Mouse (Mus musculus) intestine, embryonic 15.5 days (tissue): ENCODE data around the gene Lcor. TPM values are rescaled to one million over a fixed set of nuclear protein-coding genes. Genes with fewer than 3 reads are reported as not detected.

Source experiments
- ATAC-seq: fragments of 200-750 bp; cut with Nextera tagmentation; 2 replicates; pipeline ENCODE4 v1.8.0; 2017; ENCODE audit warnings: moderate TSS enrichment, moderate library complexity
- H3K27ac ChIP-seq: fragments of 300-500 bp; sonication (generic); 2 replicates; pipeline ENCODE4 v1.5.1; 2015; ENCODE audit warnings: mild to moderate bottlenecking, inconsistent platforms
- H3K27me3 ChIP-seq: fragments of 300-500 bp; sonication (generic); replicated peaks from 2 replicates; pipeline ENCODE4 v1.6.1; 2015; ENCODE audit warnings: inconsistent platforms
- H3K36me3 ChIP-seq: fragments of 300-500 bp; sonication (generic); 2 replicates; pipeline ENCODE4 v1.6.1; 2015; ENCODE audit warnings: inconsistent platforms
- H3K4me1 ChIP-seq: fragments of 300-500 bp; sonication (generic); replicated peaks from 2 replicates; pipeline ENCODE4 v1.6.1; 2015; ENCODE audit warnings: inconsistent platforms
- H3K4me2 ChIP-seq: fragments of 300-500 bp; sonication (generic); replicated peaks from 2 replicates; pipeline ENCODE4 v1.6.1; 2015; ENCODE audit warnings: mild to moderate bottlenecking, inconsistent platforms
- H3K4me3 ChIP-seq: fragments of 300-500 bp; sonication (generic); replicated peaks from 2 replicates; pipeline ENCODE4 v1.5.1; 2015; ENCODE audit warnings: inconsistent platforms
- H3K9ac ChIP-seq: fragments of 300-500 bp; sonication (generic); 2 replicates; pipeline ENCODE4 v1.6.1; 2015; ENCODE audit warnings: inconsistent platforms
- H3K9me3 ChIP-seq: fragments of 300-500 bp; sonication (generic); 2 replicates; pipeline ENCODE4 v1.6.1; 2016; ENCODE audit warnings: inconsistent platforms
- WGBS: fragments of 180-500 bp; shearing (Covaris S2); methylation state at CpG from one replicate; pipeline ENCODE4 v1.1.7; 2015; 5-methylcytosine and 5-hydroxymethylcytosine counted together
- polyA plus RNA-seq: library from polyadenylated mRNA; unstranded; fragments of >200 nt; fragmentation: Nextera tagmentation; extraction: Ambion mirVana; gene quantifications from 2 replicates; pipeline ENCODE4 v1.2.1, GENCODE M21; 2015

The Lcor gene
- polyA plus RNA-seq, 1 experiment from 2014 or later, result 30.3 TPM

GRCm38 (mm10) chr19:41523798-41524563 is 41.5 kb downstream of the Lcor start:
- Histone ChIP-seq H3K4me3 (no peak overlapping the region), H3K4me2 (no peak overlapping the region), H3K27me3 (no peaks in the 10 kb centered on the region), H3K27ac (no peak overlapping the region), H3K4me1 (no peaks in the 10 kb centered on the region), H3K36me3 (no peaks in the 10 kb centered on the region), H3K9me3 (no peaks in the 10 kb centered on the region), H3K9ac (no peak overlapping the region)
- WGBS, result 63% methylated on average over 3 of the region's 3 CpGs
- no peak for ATAC-seq

- no peak overlapping the region for H3K4me2 ChIP-seq
- no peak overlapping the region for H3K27ac ChIP-seq
- no peaks in the 10 kb centered on the region for H3K36me3 ChIP-seq
- no peak overlapping the region for H3K4me3 ChIP-seq
- ATAC-seq, result no peak
- no peak overlapping the region for H3K9ac ChIP-seq
- no peaks in the 10 kb centered on the region for H3K4me1 ChIP-seq
- no peaks in the 10 kb centered on the region for H3K9me3 ChIP-seq
- no peaks in the 10 kb centered on the region for H3K27me3 ChIP-seq
- 88% methylated on average over 3 of the region's 3 CpGs for WGBS
Measured at GRCm38 (mm10) chr19:41529169-41529568, 46.7 kb downstream of the Lcor start.

DNA sequence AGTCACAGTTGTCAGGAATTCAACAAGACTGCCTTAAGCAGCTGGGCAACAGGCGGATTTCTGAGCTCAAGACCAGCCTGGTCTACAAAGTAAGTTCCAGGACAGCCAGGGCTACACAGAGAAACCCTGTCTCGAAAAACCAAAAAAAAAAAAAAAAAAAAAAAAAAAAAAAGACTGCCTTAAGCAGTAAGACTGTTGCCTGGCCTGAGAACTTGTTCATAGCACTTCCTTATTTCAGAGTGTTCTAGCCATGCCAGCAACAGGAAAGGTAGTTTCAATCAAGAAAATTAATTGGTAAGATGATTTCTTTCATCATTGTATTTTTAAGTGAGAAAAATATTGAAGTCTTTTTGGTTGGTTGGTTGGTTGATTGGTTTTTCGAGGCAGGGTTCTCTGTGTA is 51.6 kb downstream of the Lcor start:
- no peaks in the 10 kb centered on the region for H3K4me1 ChIP-seq
- no peak overlapping the region for H3K9ac ChIP-seq
- WGBS, result 92% methylated on average over 3 of the region's 3 CpGs
- no peaks in the 10 kb centered on the region for H3K9me3 ChIP-seq
- no peak overlapping the region for H3K27ac ChIP-seq
- ATAC-seq, result no peak
- no peak overlapping the region for H3K4me3 ChIP-seq
- no peaks in the 10 kb centered on the region for H3K36me3 ChIP-seq
- no peak overlapping the region for H3K4me2 ChIP-seq
- no peaks in the 10 kb centered on the region for H3K27me3 ChIP-seq

GRCm38 (mm10) chr19:41556981-41557380 is 74.5 kb downstream of the Lcor start:
- Histone ChIP-seq H3K4me2 (no peak overlapping the region), H3K27ac (no peak overlapping the region), H3K9ac (no peak overlapping the region), H3K4me1 (0 out of 2 replicates have a peak, but pooled peaks cover 2% of the 10 kb centered on the region), H3K4me3 (no peak overlapping the region), H3K36me3 (peaks cover 7% of the 10 kb centered on the region; the same call in 1 of the 2 replicates), H3K9me3 (no peaks in the 10 kb centered on the region), H3K27me3 (no peaks in the 10 kb centered on the region)
- no peak for ATAC-seq
- WGBS, result 82% methylated on average over 4 of the region's 4 CpGs

DNA sequence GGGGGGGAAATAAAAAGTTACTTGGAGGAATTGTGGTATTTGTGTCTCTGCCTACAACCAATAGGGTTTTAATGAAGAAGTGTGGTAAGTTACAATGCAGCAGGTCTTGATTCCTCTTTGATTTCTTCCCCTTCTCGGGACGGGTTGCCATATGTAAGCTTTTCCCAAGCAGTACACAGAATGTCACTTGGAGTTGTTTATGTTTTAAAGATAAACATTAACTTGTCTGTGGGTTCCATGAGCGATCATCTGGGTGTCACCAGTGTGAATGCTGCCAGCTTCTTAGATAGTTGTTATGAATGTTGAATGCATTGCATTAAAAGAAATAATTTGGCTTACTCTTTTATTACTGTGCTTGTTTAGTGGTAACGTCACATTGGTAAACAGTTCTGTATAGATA is 75.1 kb downstream of the Lcor start:
- ATAC-seq, result no peak
- Histone ChIP-seq H3K4me3 (no peak overlapping the region), H3K27ac (no peak overlapping the region), H3K9me3 (no peaks in the 10 kb centered on the region), H3K27me3 (no peaks in the 10 kb centered on the region), H3K36me3 (peaks cover 5% of the 10 kb centered on the region; the same call in 1 of the 2 replicates), H3K9ac (no peak overlapping the region), H3K4me1 (0 out of 2 replicates have a peak, but pooled peaks cover 2% of the 10 kb centered on the region), H3K4me2 (no peak overlapping the region)
- WGBS, result 60% methylated on average over 4 of the region's 4 CpGs

- no peak overlapping the region for H3K4me2 ChIP-seq
- H3K4me1 ChIP-seq, result 0 out of 2 replicates have a peak, but pooled peaks cover 2% of the 10 kb centered on the region
- H3K27me3 ChIP-seq, result no peaks in the 10 kb centered on the region
- ATAC-seq, result no peak
- H3K36me3 ChIP-seq, result peaks cover 3% of the 10 kb centered on the region; the same call in 1 of the 2 replicates
- H3K27ac ChIP-seq, result no peak overlapping the region
- WGBS, result 88% methylated on average over 9 of the region's 9 CpGs
- H3K9me3 ChIP-seq, result no peaks in the 10 kb centered on the region
- H3K4me3 ChIP-seq, result no peak overlapping the region
- H3K9ac ChIP-seq, result no peak overlapping the region
Measured at GRCm38 (mm10) chr19:41558891-41559486, 76.6 kb downstream of the Lcor start.

DNA sequence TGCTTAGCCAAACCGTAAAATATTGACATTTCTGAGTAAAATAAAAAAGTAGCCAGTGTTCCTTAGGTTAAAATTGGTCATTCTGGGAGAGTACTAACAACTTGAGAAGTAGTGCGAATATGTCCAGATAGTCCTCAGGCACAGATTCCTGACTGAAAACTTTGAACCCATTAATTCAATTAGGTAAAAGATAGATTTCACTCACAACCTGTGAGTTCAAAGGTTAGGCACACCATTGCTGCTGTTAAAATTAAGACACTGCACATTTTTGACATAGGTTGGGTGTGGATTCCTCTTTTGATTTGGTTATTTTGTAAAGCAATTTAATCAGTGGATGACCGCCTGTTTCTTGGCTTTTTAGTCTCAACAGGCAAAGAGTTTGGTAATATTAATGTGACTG is 78.4 kb downstream of the Lcor start:
- Histone ChIP-seq H3K9ac (no peak overlapping the region), H3K4me1 (0 out of 2 replicates have a peak, but pooled peaks cover 2% of the 10 kb centered on the region), H3K27me3 (no peaks in the 10 kb centered on the region), H3K9me3 (no peaks in the 10 kb centered on the region), H3K4me2 (no peak overlapping the region), H3K36me3 (peaks cover 3% of the 10 kb centered on the region; the same call in 1 of the 2 replicates), H3K27ac (no peak overlapping the region), H3K4me3 (no peak overlapping the region)
- WGBS, result 84% methylated on average over 3 of the region's 3 CpGs
- no peak for ATAC-seq

GRCm38 (mm10) chr19:41568791-41569190 is 86.4 kb downstream of the Lcor start:
- Histone ChIP-seq H3K27me3 (no peaks in the 10 kb centered on the region), H3K27ac (no peak overlapping the region), H3K9ac (no peak overlapping the region), H3K9me3 (no peaks in the 10 kb centered on the region), H3K36me3 (no peaks in the 10 kb centered on the region), H3K4me3 (no peak overlapping the region), H3K4me1 (no peaks in the 10 kb centered on the region), H3K4me2 (no peak overlapping the region)
- no peak for ATAC-seq
- WGBS, result 45% methylated on average over 2 of the region's 2 CpGs

DNA sequence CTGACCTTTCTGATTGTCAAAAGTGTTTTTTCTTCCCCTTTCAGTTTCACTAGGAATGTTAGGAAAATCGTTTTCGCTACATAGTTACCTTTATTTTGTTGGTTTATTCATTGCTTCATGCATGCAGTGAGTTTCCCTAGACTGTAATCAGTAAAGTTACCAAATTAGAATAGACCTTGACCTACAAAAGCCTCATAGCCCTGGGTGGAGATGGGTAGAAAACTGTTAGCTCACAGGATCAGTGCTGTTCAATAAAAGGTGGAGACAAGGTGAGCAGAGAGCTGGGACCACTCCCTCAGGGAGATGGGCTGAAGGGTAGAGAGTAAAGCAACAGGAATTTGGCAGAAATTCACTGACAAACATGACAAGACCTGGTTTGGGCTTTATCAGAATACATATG is 91.3 kb downstream of the Lcor start:
- Histone ChIP-seq H3K4me3 (no peak overlapping the region), H3K27me3 (no peaks in the 10 kb centered on the region), H3K9me3 (no peaks in the 10 kb centered on the region), H3K4me1 (no peaks in the 10 kb centered on the region), H3K4me2 (no peak overlapping the region), H3K9ac (no peak overlapping the region), H3K36me3 (no peaks in the 10 kb centered on the region), H3K27ac (no peak overlapping the region)
- 79% methylated on average over 2 of the region's 2 CpGs for WGBS
- no peak for ATAC-seq

DNA sequence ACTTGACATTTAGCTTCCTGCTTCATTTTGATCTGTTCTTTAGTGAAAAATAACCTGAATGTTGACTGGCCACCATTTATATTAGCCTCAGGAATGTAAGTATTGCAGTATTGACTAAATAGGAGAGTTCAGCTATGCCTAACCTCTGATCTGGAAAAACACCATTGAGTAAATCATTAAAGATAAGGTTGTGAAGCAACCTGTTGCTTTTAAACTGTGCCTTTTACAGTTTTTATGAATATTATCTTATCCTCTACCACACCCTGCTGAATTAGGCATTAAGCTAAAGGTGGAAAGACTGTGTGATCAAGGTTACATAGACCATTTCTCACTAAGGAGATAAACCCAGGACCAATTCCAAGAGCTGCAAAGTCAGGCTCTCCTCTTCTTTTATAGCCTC is 95.1 kb downstream of the Lcor start:
- H3K9me3 ChIP-seq, result no peaks in the 10 kb centered on the region
- H3K36me3 ChIP-seq, result peaks cover 4% of the 10 kb centered on the region
- no peaks in the 10 kb centered on the region for H3K27me3 ChIP-seq
- no peak overlapping the region for H3K9ac ChIP-seq
- H3K27ac ChIP-seq, result peak overlapping the region; percentile 54; the same call in 1 of the 2 replicates
- 0 out of 2 replicates have a peak overlapping the region, but pooled peaks have one; percentile 22 for H3K4me2 ChIP-seq
- no peaks in the 10 kb centered on the region; the same call in 1 of the 2 replicates for H3K4me1 ChIP-seq
- ATAC-seq, result peak; percentile 89
- H3K4me3 ChIP-seq, result no peak overlapping the region

DNA sequence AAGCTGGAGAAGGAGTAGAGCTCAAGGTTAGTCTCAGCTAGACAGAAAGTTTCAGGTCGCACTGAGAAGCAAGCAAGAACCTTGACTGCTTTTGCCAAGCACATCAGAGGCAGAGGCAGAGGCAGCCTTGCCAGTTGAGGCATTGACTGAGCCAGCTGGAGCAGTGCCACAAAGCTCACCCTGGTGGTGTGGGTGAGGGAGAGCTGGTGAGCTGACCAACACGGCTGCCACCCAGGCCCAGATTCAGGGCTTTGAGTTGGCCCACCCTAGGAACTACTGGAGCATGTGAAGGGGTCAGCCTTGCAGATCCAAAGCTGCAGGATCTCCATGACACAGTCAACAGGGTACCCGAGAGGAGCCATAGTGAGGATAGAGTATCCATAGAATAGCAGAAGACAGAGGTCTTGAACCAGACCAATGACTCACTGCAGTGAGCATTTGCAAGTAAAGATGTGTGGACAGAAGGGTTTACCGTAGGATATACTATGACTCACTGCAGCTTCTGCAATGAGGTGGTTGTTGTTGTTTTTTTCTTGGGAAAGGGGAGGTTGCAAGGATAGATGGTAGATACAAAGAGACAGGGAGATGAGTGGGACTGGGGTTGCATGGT is 97.0 kb downstream of the Lcor start:
- no peak overlapping the region for H3K9ac ChIP-seq
- H3K4me2 ChIP-seq, result no peak overlapping the region
- no peak for ATAC-seq
- peak overlapping the region; percentile 65 for H3K27ac ChIP-seq
- H3K27me3 ChIP-seq, result no peaks in the 10 kb centered on the region
- H3K4me1 ChIP-seq, result no peaks in the 10 kb centered on the region; the same call in 1 of the 2 replicates
- 81% methylated on average over 4 of the region's 4 CpGs for WGBS
- H3K4me3 ChIP-seq, result no peak overlapping the region
- H3K9me3 ChIP-seq, result no peaks in the 10 kb centered on the region
- peaks cover 7% of the 10 kb centered on the region for H3K36me3 ChIP-seq

DNA sequence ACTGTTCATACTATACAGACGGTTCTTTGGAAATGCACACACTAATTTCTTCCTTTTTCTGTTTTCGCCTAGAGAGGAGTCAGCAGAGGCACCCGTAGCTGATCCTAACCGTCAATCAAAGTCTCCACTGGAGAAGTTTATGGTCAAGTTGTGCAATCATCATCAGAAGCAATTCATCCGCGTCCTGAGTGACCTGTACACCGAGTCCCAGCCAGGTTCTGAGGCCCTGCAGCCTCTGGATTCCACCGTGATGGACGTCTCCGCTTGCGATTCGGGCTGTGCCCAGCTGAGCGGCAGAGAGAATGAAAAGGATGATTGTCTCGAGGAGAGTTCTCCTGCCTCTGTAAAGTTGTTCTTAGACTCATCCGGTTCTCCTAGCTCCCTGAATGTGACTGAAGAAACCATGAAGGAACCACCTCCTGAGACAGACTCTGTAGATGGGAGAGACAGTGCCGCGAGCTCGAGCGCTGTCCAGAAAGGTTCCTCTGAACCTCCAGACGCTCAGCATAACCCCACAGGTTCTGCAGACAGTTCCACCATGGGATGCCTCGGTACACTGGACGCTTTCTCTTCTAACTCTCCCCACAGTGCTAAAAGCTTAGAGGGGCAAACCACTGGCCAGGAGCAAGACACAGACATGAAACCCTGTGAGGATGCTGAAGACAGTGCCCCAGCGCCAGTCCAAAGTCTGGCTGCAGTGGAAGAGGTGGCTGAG is 99.4 kb downstream of the Lcor start, which contains the start of gene Gm340:
Gm340 (plus strand) TSS at position 665 of the 715 bp plus-strand sequence.
- no peak for ATAC-seq
- H3K27me3 ChIP-seq, result no peaks in the 10 kb centered on the region
- no peaks in the 10 kb centered on the region for H3K9me3 ChIP-seq
- H3K4me1 ChIP-seq, result no peaks in the 10 kb centered on the region; the same call in 1 of the 2 replicates
- WGBS, result 79% methylated on average over 23 of the region's 23 CpGs
- H3K4me2 ChIP-seq, result no peak within 1 kb of the TSS
- peaks cover 10% of the 10 kb centered on the region for H3K36me3 ChIP-seq
- H3K4me3 ChIP-seq, result no peak within 1 kb of the TSS
- H3K9ac ChIP-seq, result no peak within 1 kb of the TSS
- H3K27ac ChIP-seq, result no peak within 1 kb of the TSS
